In the genomic region with DNA sequence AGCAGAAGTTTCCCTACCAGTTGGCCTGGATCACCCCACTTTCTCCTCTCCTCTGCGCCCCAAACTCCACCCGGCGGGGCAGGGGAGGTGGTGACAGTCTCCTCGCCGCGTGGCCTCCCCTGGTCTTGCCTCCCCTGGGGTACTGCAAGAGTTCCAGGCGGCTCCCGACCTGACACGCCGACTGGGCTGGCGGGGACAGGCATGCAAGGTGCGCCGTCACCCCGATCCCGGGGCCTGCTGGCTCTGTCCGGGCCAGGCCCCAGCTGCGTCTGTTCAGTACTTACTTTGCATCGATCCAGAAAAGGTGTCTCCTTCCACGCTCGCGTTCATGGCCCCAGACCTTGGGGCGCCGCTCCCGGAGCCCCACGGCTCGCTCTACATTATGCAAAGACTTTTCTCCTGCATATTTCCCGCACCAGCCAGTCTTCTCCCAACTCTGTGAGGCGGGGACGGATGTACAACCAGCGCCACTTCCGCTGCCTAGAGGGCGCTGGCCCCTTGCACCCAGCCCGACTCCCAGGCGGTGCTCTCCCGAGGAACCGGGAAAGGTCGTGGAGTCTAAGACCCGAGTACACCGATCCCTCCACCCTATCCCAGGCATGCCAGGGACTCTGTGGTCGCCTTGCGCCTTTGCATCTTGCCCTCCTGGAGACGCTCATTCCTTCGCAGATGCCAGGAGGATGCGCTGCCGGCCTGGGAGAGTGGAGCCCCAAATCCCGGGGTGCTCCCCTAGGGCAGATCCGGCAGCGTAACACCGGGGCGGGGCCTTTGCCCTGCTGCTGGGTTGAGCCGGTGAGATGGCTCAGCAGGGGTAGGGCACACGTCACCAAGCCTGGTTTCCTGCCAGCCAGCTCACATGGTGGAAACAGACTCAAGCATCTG, we compare ENCODE assay signal across 8 mouse cellular contexts. TPM values are rescaled to one million over a fixed set of nuclear protein-coding genes. Genes with fewer than 3 reads are reported as not detected.
DNase-seq lines count a peak whose midpoint lies in the region; ATAC-seq lines count a peak whose summit lies in the region.

Zfp64 (minus strand) TSS at position 753 of the 882 bp plus-strand sequence.

- H3K27me3 ChIP-seq in hindbrain, embryonic 14.5 days (ENCODE audit: control insufficient read depth, insufficient read depth, low read length) = no peaks in the 10 kb centered on the region

- peak; percentile 85 for ATAC-seq in hindbrain, embryonic 14.5 days (ENCODE audit: low FRiP score)

- peak within 1 kb of the TSS; percentile 92 for H3K4me3 ChIP-seq in hindbrain, embryonic 14.5 days (replicated peaks; ENCODE audit: low read length)

- H3K27ac ChIP-seq in hindbrain, embryonic 14.5 days = peak within 1 kb of the TSS; percentile 84

- no peaks in the 10 kb centered on the region for H3K9me3 ChIP-seq in hindbrain, embryonic 14.5 days (ENCODE audit: control insufficient read depth, low read length)

- peak; percentile 93 for DNase-seq in NIH3T3 (ENCODE audit: low read depth)
- peak; percentile 75 to 79 for DNase-seq in cerebellum, postnatal 14 days
- DNase-seq in frontal cortex, postnatal 25 days (ENCODE audit: low spot score in 2 of 2) = peak; percentile 67 to 75
- DNase-seq in hindbrain, embryonic 14.5 days (ENCODE audit: low spot score) = peak; percentile 72
- peak; percentile 84 to 86 for DNase-seq in layer of hippocampus, postnatal 36 days
- peak; percentile 92 for DNase-seq in lung, postnatal 36 days
- DNase-seq in retina, postnatal 1 day = peak; percentile 89
- peak; percentile 76 to 85 for DNase-seq in urinary bladder, adult 18-20 months (ENCODE audit: low spot score in 2 of 2)

- H3K4me2 ChIP-seq in hindbrain, embryonic 14.5 days (replicated peaks) = peak within 1 kb of the TSS; percentile 78

- H3K36me3 ChIP-seq in hindbrain, embryonic 14.5 days (replicated peaks; ENCODE audit: control insufficient read depth, insufficient read depth) = peaks cover 12% of the 10 kb centered on the region; the same call in 1 of the 2 replicates

- peak within 1 kb of the TSS; percentile 88 for H3K9ac ChIP-seq in hindbrain, embryonic 14.5 days

- peaks cover 18% of the 10 kb centered on the region for H3K4me1 ChIP-seq in hindbrain, embryonic 14.5 days (replicated peaks; ENCODE audit: control insufficient read depth, insufficient read depth, low read length)

- WGBS in hindbrain, embryonic 14.5 days = under 1% methylated on average over 52 of the region's 52 CpGs

RNA-seq across cellular contexts. Expression of gene Zfp64, which starts in this region (rescaled TPM):
- 27.3 and 29.7 TPM in 2 replicates for polyA plus RNA-seq in hindbrain, embryonic 14.5 days (2014; fragmentation: Nextera tagmentation; extraction: Ambion mirVana)
- total RNA-seq in layer of hippocampus, postnatal 36 days (2021) = 10 to 100 TPM; 15.8 to 16.0 TPM

Comparison
In these comparisons a context has a peak if more than half of its experiments do, and no peak if none do; other contexts are left out.
1. Peak in every context shown above with its lines: DNase-seq, ATAC-seq, H3K4me3 ChIP-seq and H3K27ac ChIP-seq.